Mouse (Mus musculus) heart, adult 2 months (tissue): ENCODE measurements around the gene Rtl8b.

ENCODE experiments used
- CTCF ChIP-seq: fragments of 200-600 bp; IDR thresholded peaks from 2 replicates; pipeline ENCODE4 v1.8.1; 2022; ENCODE audit warnings: antibody characterized with exemption, mild to moderate bottlenecking, moderate library complexity
- POLR2A ChIP-seq: fragments of 200-500 bp; IDR thresholded peaks from 2 replicates; pipeline ENCODE4 v1.6.1; 2011; ENCODE audit warnings: mild to moderate bottlenecking, low read depth, low read length, control low read depth; ENCODE audit not compliant: insufficient read depth

DNA sequence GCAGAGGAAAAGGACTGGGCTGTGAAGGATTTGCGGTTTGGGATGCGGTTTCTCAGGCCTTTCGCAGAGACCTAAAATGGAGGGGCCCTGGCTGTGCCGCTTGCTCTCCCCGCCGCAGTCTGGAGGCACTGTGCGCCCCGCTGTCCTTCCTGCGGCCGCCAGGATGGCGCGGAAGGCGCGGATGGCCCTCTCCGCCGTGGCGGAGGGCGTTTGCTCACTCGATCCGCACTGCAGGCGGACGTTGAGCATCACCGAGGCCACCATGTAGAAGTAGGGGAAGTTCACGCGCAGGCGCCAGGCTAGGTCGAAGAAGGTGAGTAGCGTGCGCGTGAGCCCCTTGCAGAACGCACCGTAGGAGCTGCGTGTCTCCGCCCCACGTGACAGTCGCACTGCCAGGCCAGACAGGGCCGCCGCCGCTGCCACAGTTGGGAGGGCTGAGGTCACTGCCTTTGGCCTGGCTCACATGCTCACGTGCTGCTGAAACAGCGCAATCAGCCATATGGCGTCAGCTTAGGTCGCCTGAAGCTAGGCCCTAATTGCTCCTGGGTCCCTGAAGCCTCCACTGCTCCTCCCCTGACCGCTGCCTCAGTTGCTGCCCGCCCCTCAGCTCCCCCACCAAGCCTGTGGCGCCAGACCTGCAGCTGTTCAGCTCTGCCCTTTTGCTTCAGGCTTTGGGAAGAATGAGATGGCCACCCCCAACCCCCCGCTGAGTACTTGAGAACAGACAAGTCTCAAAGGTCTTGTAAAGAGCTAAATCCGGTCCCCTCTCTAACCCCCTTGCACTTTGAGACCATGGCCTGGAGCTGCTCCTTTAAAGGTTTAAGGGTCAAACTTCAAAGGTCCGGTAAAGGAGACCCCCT, 46.3 kb upstream of the Rtl8b start:
- no peak for TF ChIP-seq CTCF
- no peak for TF ChIP-seq POLR2A
